Mouse (Mus musculus) hindbrain, embryonic 16.5 days (tissue): Measurements from ENCODE around the gene Hoxd11. TPM values are rescaled to one million over a fixed set of nuclear protein-coding genes. Genes with fewer than 3 reads are reported as not detected.

Experiments used
- ATAC-seq: fragments of 200-750 bp; cut with Nextera tagmentation; 2 replicates; pipeline ENCODE4 v1.8.0; 2017; ENCODE audit warnings: moderate TSS enrichment, moderate library complexity
- H3K27ac ChIP-seq: fragments of 300-500 bp; sonication (generic); 2 replicates; pipeline ENCODE4 v1.5.1; 2014; ENCODE audit warnings: low read depth, mild to moderate bottlenecking, control low read depth, low read length, moderate library complexity
- H3K27me3 ChIP-seq: fragments of 300-500 bp; sonication (generic); replicated peaks from 2 replicates; pipeline ENCODE4 v1.6.1; 2014; ENCODE audit warnings: low read length; ENCODE audit not compliant: control insufficient read depth, insufficient read depth
- H3K36me3 ChIP-seq: fragments of 300-500 bp; sonication (generic); 2 replicates; pipeline ENCODE4 v1.6.1; 2014; ENCODE audit warnings: mild to moderate bottlenecking, low read length, moderate library complexity, mixed read lengths; ENCODE audit not compliant: control insufficient read depth, insufficient read depth
- H3K4me1 ChIP-seq: fragments of 300-500 bp; sonication (generic); 2 replicates; pipeline ENCODE4 v1.6.1; 2014; ENCODE audit warnings: low read depth, low read length; ENCODE audit not compliant: control insufficient read depth, insufficient read depth
- H3K4me2 ChIP-seq: fragments of 300-500 bp; sonication (generic); 2 replicates; pipeline ENCODE4 v1.6.1; 2014; ENCODE audit warnings: mild to moderate bottlenecking, low read length, control low read depth, moderate library complexity
- H3K4me3 ChIP-seq: fragments of 300-500 bp; sonication (generic); 2 replicates; pipeline ENCODE4 v1.5.1; 2014; ENCODE audit warnings: mild to moderate bottlenecking, low read length, control low read depth, moderate library complexity
- H3K9ac ChIP-seq: fragments of 300-500 bp; sonication (generic); 2 replicates; pipeline ENCODE4 v1.6.1; 2014; ENCODE audit warnings: low read depth, mild to moderate bottlenecking, control low read depth, low read length, moderate library complexity
- H3K9me3 ChIP-seq: fragments of 300-500 bp; sonication (generic); 2 replicates; pipeline ENCODE4 v1.6.1; 2014; ENCODE audit warnings: mild to moderate bottlenecking, low read length, moderate library complexity; ENCODE audit not compliant: control insufficient read depth
- WGBS: fragments of 180-500 bp; shearing (Covaris S2); extraction: QIAGEN DNeasy Blood & Tissue Kit; methylation state at CpG from one replicate; pipeline ENCODE4 v1.1.7; 2014; 5-methylcytosine and 5-hydroxymethylcytosine counted together
- polyA plus RNA-seq: library from polyadenylated mRNA; unstranded; fragments of >200 nt; fragmentation: Nextera tagmentation; extraction: Ambion mirVana; gene quantifications from 2 replicates; pipeline ENCODE4 v1.2.1, GENCODE M21; 2015

The Hoxd11 gene
- polyA plus RNA-seq, 1 experiment from 2014 or later, result not detected

DNA sequence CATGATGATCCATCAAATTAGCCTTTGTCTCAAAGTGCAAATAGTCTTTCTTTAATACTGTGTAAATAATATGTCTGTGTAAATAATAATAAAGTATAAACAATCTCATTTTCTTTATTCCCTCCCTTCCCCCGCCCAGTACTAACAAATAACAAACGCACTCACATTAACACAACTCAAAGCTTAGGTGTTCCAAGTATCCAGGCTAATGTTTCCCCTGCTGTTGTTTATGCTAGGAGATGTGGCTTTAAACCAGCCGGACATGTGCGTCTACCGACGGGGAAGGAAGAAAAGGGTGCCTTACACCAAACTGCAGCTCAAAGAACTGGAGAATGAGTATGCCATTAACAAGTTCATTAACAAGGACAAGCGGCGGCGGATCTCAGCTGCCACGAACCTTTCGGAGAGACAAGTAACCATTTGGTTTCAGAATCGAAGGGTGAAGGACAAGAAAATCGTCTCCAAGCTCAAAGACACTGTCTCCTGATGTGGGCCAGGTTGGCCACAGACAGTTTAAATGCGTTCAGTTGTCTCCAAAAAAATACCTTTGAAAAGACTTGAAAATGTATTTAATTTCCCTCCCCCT, 9.6 kb upstream of the Hoxd11 start:
- no peaks in the 10 kb centered on the region for H3K9me3 ChIP-seq
- H3K4me3 ChIP-seq, result no peak overlapping the region
- H3K4me2 ChIP-seq, result no peak overlapping the region
- H3K4me1 ChIP-seq, result peaks cover 9% of the 10 kb centered on the region
- no peak for ATAC-seq
- WGBS, result 2% methylated on average over 14 of the region's 14 CpGs
- no peaks in the 10 kb centered on the region for H3K36me3 ChIP-seq
- H3K27me3 ChIP-seq, result peaks cover 76% of the 10 kb centered on the region
- H3K9ac ChIP-seq, result no peak overlapping the region
- H3K27ac ChIP-seq, result no peak overlapping the region

DNA sequence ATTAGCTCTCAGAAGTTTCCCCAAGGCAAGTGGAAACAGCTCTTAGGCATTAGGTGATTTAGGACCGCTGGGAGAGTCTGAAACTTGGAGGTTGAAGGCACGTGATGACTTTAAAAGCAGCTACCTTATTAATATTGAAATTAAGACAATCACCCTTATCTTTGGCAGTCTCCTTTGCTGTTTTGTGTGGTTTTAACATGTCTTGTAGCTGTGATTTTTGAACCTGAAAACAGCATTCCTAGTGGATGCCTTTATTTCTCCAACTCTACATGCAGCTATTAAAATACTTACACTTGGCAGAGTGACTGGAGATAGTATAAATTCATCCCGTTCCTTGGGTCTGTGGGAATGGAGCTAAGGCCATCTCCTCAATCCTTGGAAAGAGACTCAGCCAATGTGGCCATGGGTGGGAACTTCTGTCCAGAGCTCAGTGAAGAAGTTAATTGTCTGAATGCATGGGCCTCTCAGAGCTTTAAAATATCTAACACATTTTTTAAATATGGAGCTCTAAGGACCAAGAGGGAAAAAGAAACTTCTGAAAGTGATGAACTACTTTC, 8.6 kb upstream of the Hoxd11 start:
- H3K36me3 ChIP-seq, result no peaks in the 10 kb centered on the region
- no peaks in the 10 kb centered on the region for H3K9me3 ChIP-seq
- 2% methylated on average over 3 of the region's 3 CpGs for WGBS
- no peak overlapping the region for H3K4me2 ChIP-seq
- no peak overlapping the region for H3K9ac ChIP-seq
- H3K27ac ChIP-seq, result no peak overlapping the region
- H3K4me1 ChIP-seq, result peaks cover 9% of the 10 kb centered on the region
- ATAC-seq, result no peak
- H3K27me3 ChIP-seq, result peaks cover 78% of the 10 kb centered on the region
- no peak overlapping the region for H3K4me3 ChIP-seq

DNA sequence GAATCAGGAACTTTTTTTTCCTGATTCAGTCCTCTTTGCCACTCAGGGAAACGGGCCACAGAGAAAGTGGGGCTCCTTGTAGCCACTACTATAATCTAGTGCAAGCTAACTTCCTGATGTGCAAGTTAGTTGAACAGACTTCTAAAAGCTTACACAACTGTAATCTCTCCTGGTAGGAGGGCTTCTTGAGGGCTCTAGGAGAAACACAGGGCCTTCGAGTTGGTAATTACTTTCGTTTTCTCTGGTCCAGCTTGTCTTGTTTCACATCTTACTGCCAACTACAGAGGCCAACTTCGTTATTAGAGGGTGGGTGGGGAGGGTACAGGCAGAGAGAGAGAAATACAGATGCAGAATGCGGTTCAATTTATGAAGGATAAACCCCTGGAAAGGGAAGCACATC, 7.5 kb upstream of the Hoxd11 start:
- Histone ChIP-seq H3K36me3 (no peaks in the 10 kb centered on the region), H3K27me3 (peaks cover 76% of the 10 kb centered on the region), H3K4me3 (no peak overlapping the region), H3K9me3 (no peaks in the 10 kb centered on the region), H3K27ac (no peak overlapping the region), H3K4me1 (peaks cover 9% of the 10 kb centered on the region), H3K9ac (no peak overlapping the region), H3K4me2 (no peak overlapping the region)
- no peak for ATAC-seq
- WGBS, result 6% methylated on average over 5 of the region's 5 CpGs

DNA sequence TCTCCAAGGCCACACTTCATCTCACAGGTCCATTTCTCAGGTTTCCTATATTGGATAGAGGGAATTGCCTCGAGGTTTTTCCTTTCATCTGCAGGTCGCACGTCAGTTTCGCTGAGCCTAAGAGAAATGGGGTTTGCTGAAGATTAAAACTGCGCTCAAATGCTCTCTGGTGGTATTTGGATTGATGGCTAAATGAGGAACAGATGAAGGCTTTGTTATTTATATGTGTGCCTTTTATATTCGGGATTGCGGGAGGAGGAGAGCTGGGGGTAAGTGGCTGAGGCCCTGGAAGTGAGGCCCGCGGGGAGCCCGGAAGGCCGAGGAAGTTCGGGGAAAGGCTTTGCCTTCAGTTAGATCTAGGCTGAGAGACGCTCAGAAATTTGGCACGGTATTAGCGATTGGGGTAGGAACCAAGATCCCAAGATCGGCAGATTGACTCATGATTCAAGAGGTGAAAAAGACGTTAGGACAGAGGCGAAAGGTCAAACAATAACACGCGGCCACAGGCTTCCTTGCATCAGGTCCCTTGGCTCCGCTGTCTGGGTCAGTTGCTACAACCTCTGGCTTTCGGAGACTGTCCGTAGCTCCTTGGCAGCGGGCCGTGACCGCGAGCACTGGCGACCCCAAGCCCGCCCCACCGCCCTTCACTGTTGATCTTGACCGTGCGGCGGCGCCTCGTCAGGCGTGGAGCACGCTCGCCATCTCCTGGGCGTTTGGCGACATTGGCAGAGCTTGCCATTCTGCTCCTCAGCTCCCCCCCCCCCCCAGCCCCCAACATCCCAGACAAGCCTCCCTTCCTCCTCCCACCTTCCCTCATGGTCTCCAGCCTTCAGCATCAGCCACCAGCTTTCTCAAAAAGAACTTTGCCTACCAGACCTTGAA, 6.6 kb upstream of the Hoxd11 start:
- Histone ChIP-seq H3K27me3 (peaks cover 79% of the 10 kb centered on the region), H3K4me3 (peak overlapping the region; percentile 25), H3K4me1 (peaks cover 9% of the 10 kb centered on the region), H3K9ac (no peak overlapping the region), H3K27ac (no peak overlapping the region), H3K9me3 (no peaks in the 10 kb centered on the region), H3K36me3 (no peaks in the 10 kb centered on the region), H3K4me2 (peak overlapping the region; percentile 53)
- 2% methylated on average over 39 of the region's 40 CpGs for WGBS
- ATAC-seq, result peak; percentile 54

DNA sequence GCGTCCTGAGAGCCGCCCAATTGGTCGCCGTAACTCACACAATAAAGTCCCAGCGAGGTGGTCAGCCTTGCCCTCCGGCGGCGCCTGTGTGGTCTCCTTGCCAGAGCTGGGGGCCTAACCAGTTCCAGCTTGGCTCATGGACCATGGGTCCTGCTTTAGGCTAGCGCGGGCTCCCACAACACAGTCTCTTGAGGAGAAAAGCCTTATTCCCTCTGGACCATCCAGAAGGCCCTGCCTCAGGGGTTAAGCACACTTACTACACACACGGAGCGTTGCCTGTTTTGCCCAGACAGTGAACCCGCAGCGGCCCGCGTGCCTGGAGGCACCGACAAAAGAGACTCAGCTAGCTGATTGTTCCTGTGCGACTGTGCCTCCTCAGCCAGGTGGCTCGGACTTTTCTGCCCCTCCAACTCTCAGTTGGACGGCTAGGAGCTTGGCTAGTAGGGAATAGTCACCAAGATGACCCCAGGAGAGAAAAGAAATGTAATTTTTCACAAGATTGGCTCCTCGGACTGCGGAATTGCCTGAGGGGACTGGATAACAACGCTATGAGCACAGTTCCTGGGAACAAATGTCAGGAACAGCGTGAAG, 5.4 kb upstream of the Hoxd11 start:
- Histone ChIP-seq H3K27me3 (peaks cover 77% of the 10 kb centered on the region), H3K4me2 (no peak overlapping the region), H3K9me3 (no peaks in the 10 kb centered on the region), H3K4me1 (peaks cover 3% of the 10 kb centered on the region), H3K9ac (no peak overlapping the region), H3K36me3 (no peaks in the 10 kb centered on the region), H3K27ac (no peak overlapping the region), H3K4me3 (no peak overlapping the region)
- ATAC-seq, result no peak
- WGBS, result 1% methylated on average over 24 of the region's 24 CpGs

DNA sequence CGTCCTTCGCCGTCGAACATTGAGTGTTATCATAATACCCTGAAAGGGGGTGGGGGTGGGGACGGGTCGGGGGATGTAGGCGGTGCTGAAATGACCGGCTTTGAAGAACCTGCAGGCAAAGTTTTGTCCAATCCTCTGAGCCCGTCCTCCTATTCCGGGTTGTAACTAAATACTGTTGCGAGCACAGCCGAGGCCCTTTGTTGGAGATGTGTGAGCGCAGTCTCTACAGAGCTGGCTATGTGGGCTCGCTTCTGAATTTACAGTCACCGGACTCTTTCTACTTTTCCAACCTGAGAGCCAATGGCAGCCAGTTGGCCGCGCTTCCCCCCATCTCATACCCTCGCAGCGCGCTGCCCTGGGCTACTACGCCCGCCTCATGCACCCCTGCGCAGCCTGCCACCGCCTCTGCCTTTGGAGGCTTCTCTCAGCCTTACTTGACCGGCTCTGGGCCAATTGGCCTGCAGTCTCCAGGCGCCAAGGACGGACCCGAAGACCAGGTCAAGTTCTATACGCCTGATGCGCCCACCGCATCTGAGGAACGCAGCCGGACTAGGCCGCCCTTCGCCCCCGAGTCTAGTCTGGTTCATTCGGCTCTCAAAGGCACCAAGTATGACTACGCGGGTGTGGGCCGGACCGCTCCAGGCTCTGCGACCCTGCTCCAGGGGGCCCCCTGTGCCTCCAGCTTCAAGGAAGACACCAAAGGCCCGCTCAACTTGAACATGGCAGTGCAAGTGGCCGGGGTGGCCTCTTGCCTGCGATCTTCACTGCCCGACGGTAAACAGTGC, 4.3 kb upstream of the Hoxd11 start, which contains the start of gene Hoxd12:
Hoxd12 (plus strand) TSS at position 133 of the 785 bp plus-strand sequence.
- ATAC-seq, result no peak
- no peaks in the 10 kb centered on the region for H3K36me3 ChIP-seq
- H3K4me1 ChIP-seq, result peaks cover 3% of the 10 kb centered on the region
- H3K27ac ChIP-seq, result no peak within 1 kb of the TSS
- 3% methylated on average over 47 of the region's 47 CpGs for WGBS
- H3K27me3 ChIP-seq, result peaks cover 84% of the 10 kb centered on the region
- H3K4me2 ChIP-seq, result no peak within 1 kb of the TSS
- no peak within 1 kb of the TSS for H3K4me3 ChIP-seq
- no peaks in the 10 kb centered on the region for H3K9me3 ChIP-seq
- H3K9ac ChIP-seq, result no peak within 1 kb of the TSS

DNA sequence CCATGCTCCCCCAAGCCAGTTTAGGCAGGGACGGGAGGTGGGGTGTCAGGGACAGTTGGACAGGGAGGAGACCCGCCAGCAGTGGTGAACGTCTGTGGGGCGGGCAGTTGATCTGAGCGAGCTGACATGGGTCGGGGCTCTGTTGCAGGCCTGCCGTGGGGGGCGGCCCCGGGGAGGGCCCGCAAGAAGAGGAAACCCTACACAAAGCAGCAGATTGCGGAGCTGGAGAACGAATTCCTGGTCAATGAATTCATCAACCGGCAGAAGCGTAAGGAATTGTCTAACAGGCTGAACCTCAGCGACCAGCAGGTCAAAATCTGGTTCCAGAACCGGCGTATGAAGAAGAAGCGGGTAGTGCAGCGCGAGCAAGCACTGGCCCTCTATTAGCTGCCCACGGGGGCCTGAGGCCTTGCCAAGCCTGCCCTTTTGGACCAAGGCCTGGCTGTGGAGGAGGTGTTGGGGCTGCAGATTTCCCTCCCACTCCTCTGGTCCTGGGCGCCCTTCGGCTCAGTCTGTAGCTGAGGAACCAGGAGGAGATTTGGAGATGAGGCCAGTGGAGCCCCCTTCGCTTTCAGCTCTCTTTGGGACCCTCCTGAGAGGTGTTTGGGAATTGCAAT, 3.6 kb upstream of the Hoxd11 start:
- Histone ChIP-seq H3K27me3 (peaks cover 87% of the 10 kb centered on the region), H3K4me2 (no peak overlapping the region), H3K4me1 (peaks cover 3% of the 10 kb centered on the region), H3K9me3 (no peaks in the 10 kb centered on the region), H3K27ac (no peak overlapping the region), H3K36me3 (no peaks in the 10 kb centered on the region), H3K9ac (no peak overlapping the region), H3K4me3 (no peak overlapping the region)
- 8% methylated on average over 24 of the region's 24 CpGs for WGBS
- ATAC-seq, result no peak

DNA sequence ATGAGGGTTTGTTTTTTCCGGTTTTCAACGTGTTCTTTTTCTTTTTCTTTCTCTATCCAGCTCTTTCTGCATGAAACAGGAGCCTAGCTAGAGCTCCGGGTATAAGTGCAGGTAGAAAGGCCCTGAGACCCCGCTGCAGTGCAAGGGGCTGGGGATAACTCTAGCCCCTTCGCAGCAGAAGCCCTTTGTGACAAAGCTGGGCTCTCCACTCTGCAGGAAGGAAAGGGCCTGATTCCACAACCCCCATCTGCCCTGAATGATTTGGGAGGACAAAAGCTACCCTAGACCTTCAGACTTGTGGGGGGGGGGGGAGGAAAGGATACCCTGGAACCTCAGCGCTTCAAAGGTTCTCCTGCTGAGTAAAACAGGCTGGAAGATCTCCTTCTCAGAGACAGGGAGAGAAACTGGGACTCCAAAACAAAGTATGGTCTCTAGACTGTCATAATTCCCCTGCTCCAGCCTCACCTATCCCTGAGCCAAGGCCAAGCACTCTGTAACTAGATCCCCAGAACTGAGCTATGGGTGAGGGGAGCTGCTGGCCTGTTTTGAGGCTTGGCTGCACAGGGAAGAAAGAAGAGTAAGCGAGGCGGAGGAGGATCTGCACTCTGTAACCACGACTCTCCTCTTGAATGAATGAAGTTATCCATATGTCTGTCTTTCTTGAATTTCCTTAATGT, 2.8 kb upstream of the Hoxd11 start:
- peaks cover 89% of the 10 kb centered on the region for H3K27me3 ChIP-seq
- no peak overlapping the region for H3K4me2 ChIP-seq

More for the DNA sequence above, 2.8 kb upstream of the Hoxd11 start:
- Histone ChIP-seq H3K36me3 (no peaks in the 10 kb centered on the region), H3K4me1 (peaks cover 3% of the 10 kb centered on the region), H3K9me3 (no peaks in the 10 kb centered on the region), H3K4me3 (no peak overlapping the region), H3K27ac (no peak overlapping the region), H3K9ac (no peak overlapping the region)
- WGBS, result 4% methylated on average over 9 of the region's 9 CpGs
- ATAC-seq, result no peak
